Mouse (Mus musculus) spleen, postnatal 36 days (tissue): ENCODE data around the gene Galp.
A peak's percentile ranks its signal among the peaks of the same experiment; 100 is the strongest.

Experiments
- DNase-seq, 2 experiments: peaks; one replicate each; pipeline ENCODE4 v3.0.0; 2022; ENCODE audit warnings: low spot score in 2 of 2, mixed read lengths in 1 of 2

Gene Galp

GRCm38 (mm10) chr7:6196790-6197189 is at the start of gene Galp:
Galp (plus strand) TSS chr7:6197090.
- no peak for DNase-seq

GRCm38 (mm10) chr7:6147688-6148087 is 49.2 kb upstream of the Galp start:
- no peak for DNase-seq

- no peak for DNase-seq
Measured at GRCm38 (mm10) chr7:6151266-6151665, 45.6 kb upstream of the Galp start.

GRCm38 (mm10) chr7:6152036-6152435 is 44.9 kb upstream of the Galp start:
- DNase-seq, result no peak

- no peak for DNase-seq
Measured at GRCm38 (mm10) chr7:6153131-6153530, 43.8 kb upstream of the Galp start.

GRCm38 (mm10) chr7:6154164-6154563 is 42.7 kb upstream of the Galp start:
- no peak for DNase-seq

GRCm38 (mm10) chr7:6155031-6155872 is 41.6 kb upstream of the Galp start:
- DNase-seq, result peak; percentile 71 to 72

GRCm38 (mm10) chr7:6155901-6156411 is 40.9 kb upstream of the Galp start, which contains the start of gene Zfp787:
Zfp787 (minus strand) TSS chr7:6155997.
- peak; percentile 94 to 95 for DNase-seq

GRCm38 (mm10) chr7:6156901-6157472 is 39.9 kb upstream of the Galp start:
- no peak for DNase-seq

- DNase-seq, result no peak
Measured at GRCm38 (mm10) chr7:6157479-6157878, 39.4 kb upstream of the Galp start.

- no peak for DNase-seq
Measured at GRCm38 (mm10) chr7:6159604-6160003, 37.3 kb upstream of the Galp start.

- DNase-seq, result no peak
Measured at GRCm38 (mm10) chr7:6161541-6161940, 35.3 kb upstream of the Galp start.

GRCm38 (mm10) chr7:6162172-6162571 is 34.7 kb upstream of the Galp start:
- DNase-seq, result no peak

GRCm38 (mm10) chr7:6164671-6165070 is 32.2 kb upstream of the Galp start:
- no peak for DNase-seq

- no peak for DNase-seq
Measured at GRCm38 (mm10) chr7:6169403-6169802, 27.5 kb upstream of the Galp start.

GRCm38 (mm10) chr7:6170391-6170790 is 26.5 kb upstream of the Galp start:
- DNase-seq, result no peak

GRCm38 (mm10) chr7:6170871-6171270 is 26.0 kb upstream of the Galp start:
- no peak for DNase-seq

- DNase-seq, result peak; percentile 60 to 74
Measured at GRCm38 (mm10) chr7:6171444-6172005, 25.4 kb upstream of the Galp start.

GRCm38 (mm10) chr7:6172006-6172649 is 24.8 kb upstream of the Galp start, which contains the start of gene Zfp444:
Zfp444 (plus strand) TSS chr7:6172226.
- DNase-seq, result peak; percentile 94 to 96

GRCm38 (mm10) chr7:6172674-6173244 is 24.1 kb upstream of the Galp start:
- no peak for DNase-seq

- DNase-seq, result no peak
Measured at GRCm38 (mm10) chr7:6173872-6174271, 23.0 kb upstream of the Galp start.
